Mouse (Mus musculus) CH12.LX (cell line): ENCODE measurements at regions not wholly inside any gene's neighbourhood (a gene's known extent, or its start where the extent isn't known, plus 50 kb on each side); places are given as distances from the start of the nearest gene placed in this dataset.

Experiments
- DNase-seq: peaks from one replicate; pipeline ENCODE4 v3.0.0-alpha.2; 2013; ENCODE audit errors: extremely low read depth
- H3K27ac ChIP-seq: 2 replicates; pipeline ENCODE4 v1.5.1; 2012; ENCODE audit warnings: low read depth, mild to moderate bottlenecking, control low read depth, moderate library complexity; ENCODE audit not compliant: insufficient read depth
- H3K27me3 ChIP-seq: replicated peaks from 2 replicates; pipeline ENCODE3; 2012; ENCODE audit warnings: inconsistent platforms
- H3K36me3 ChIP-seq, 2 experiments: replicated peaks in 1 of 2; 2 replicates each; pipeline versions ENCODE3 to v1.6.1; 2012; ENCODE audit warnings: inconsistent platforms in 1 of 2, low read length in 1 of 2, mild to moderate bottlenecking in 1 of 2, mixed read lengths in 1 of 2, moderate library complexity in 1 of 2; ENCODE audit not compliant: control insufficient read depth in 1 of 2, insufficient read depth in 1 of 2
- H3K4me1 ChIP-seq, 2 experiments: 2 replicates each; pipeline ENCODE4 v1.6.1; 2012; ENCODE audit warnings: inconsistent platforms in 1 of 2, moderate library complexity in 1 of 2; ENCODE audit not compliant: insufficient read depth in 2 of 2, control insufficient read depth in 1 of 2
- H3K4me2 ChIP-seq: 2 replicates; pipeline ENCODE4 v1.6.1; 2012; ENCODE audit warnings: low read depth, mild to moderate bottlenecking, control low read depth; ENCODE audit not compliant: poor library complexity, insufficient read depth, severe bottlenecking
- H3K4me3 ChIP-seq, 3 experiments: fragments of 150-350 bp in 1 of 3; sonication (generic) in 1 of 3; replicated peaks in 1 of 3; 2 replicates each; pipeline versions ENCODE3 to v1.5.1; 2011 to 2012; ENCODE audit warnings: low read depth in 2 of 3, low read length in 2 of 3, mild to moderate bottlenecking in 2 of 3, moderate library complexity in 2 of 3, control low read depth in 1 of 3, improper control_type of control experiment in 1 of 3, inconsistent platforms in 1 of 3, mixed read lengths in 1 of 3; ENCODE audit not compliant: poor library complexity in 1 of 3
- H3K79me2 ChIP-seq: replicated peaks from 2 replicates; pipeline ENCODE4 v1.6.1; 2012; ENCODE audit warnings: mild to moderate bottlenecking, moderate library complexity; ENCODE audit not compliant: control insufficient read depth, poor library complexity, insufficient read depth, severe bottlenecking; ENCODE audit errors: extremely low read depth
- H3K9ac ChIP-seq: 2 replicates; pipeline ENCODE4 v1.6.1; 2012; ENCODE audit warnings: low read depth, mild to moderate bottlenecking, control low read depth, moderate library complexity; ENCODE audit not compliant: insufficient read depth
- H3K9me3 ChIP-seq: replicated peaks from 2 replicates; pipeline ENCODE3; 2012; ENCODE audit warnings: low read length, inconsistent platforms, mixed read lengths
- CTCF ChIP-seq, 2 experiments: IDR thresholded peaks in 1 of 2; conservative IDR thresholded peaks in 1 of 2; 2 replicates each; pipeline ENCODE4 v1.5.1; 2011 to 2012; ENCODE audit warnings: low read depth in 2 of 2, low read length in 2 of 2, improper control_type of control experiment in 1 of 2, inconsistent platforms in 1 of 2, mild to moderate bottlenecking in 1 of 2, moderate library complexity in 1 of 2
- E2F4 ChIP-seq: IDR thresholded peaks from 2 replicates; pipeline ENCODE4 v1.6.1; 2011; ENCODE audit warnings: low read depth, low read length, improper control_type of control experiment; ENCODE audit not compliant: insufficient replicate concordance
- ETS1 ChIP-seq: conservative IDR thresholded peaks from 2 replicates; pipeline ENCODE4 v1.6.1; 2012; ENCODE audit warnings: low read depth, mild to moderate bottlenecking, inconsistent platforms, low read length, improper control_type of control experiment, moderate library complexity
- GABPA ChIP-seq: IDR thresholded peaks from 2 replicates; pipeline ENCODE4 v1.6.1; 2012; ENCODE audit warnings: low read depth, low read length, improper control_type of control experiment, inconsistent platforms; ENCODE audit not compliant: insufficient replicate concordance
- HCFC1 ChIP-seq: IDR thresholded peaks from 2 replicates; pipeline ENCODE4 v1.6.1; 2012; ENCODE audit warnings: low read depth, mild to moderate bottlenecking, inconsistent platforms, low read length, improper control_type of control experiment
- IRF4 ChIP-seq: IDR thresholded peaks from 2 replicates; pipeline ENCODE4 v1.6.1; 2014; ENCODE audit warnings: low read depth, mild to moderate bottlenecking, inconsistent platforms, low read length, improper control_type of control experiment
- JUN ChIP-seq: IDR thresholded peaks from 2 replicates; pipeline ENCODE4 v1.6.1; 2011; ENCODE audit warnings: low read depth, mild to moderate bottlenecking, low read length, improper control_type of control experiment, moderate library complexity; ENCODE audit not compliant: insufficient read depth
- MEF2A ChIP-seq: IDR thresholded peaks from 2 replicates; pipeline ENCODE4 v1.6.1; 2014; ENCODE audit warnings: low read depth, mild to moderate bottlenecking, inconsistent platforms, low read length, improper control_type of control experiment, borderline replicate concordance
- MYC ChIP-seq: IDR thresholded peaks from 2 replicates; pipeline ENCODE4 v1.6.1; 2011; ENCODE audit warnings: low read depth, mild to moderate bottlenecking, improper control_type of control experiment, low read length
- NRF1 ChIP-seq: IDR thresholded peaks from 2 replicates; pipeline ENCODE4 v1.6.1; 2014; ENCODE audit warnings: low read depth, mild to moderate bottlenecking, inconsistent platforms, low read length, improper control_type of control experiment, moderate library complexity
- POLR2A ChIP-seq: IDR thresholded peaks from 2 replicates; pipeline ENCODE4 v1.6.1; 2011; ENCODE audit warnings: low read depth, mild to moderate bottlenecking, improper control_type of control experiment, low read length
- RCOR1 ChIP-seq: conservative IDR thresholded peaks from 2 replicates; pipeline ENCODE4 v1.6.1; 2012; ENCODE audit warnings: low read depth, mild to moderate bottlenecking, inconsistent platforms, low read length, improper control_type of control experiment
- SIN3A ChIP-seq: IDR thresholded peaks from 2 replicates; pipeline ENCODE4 v1.6.1; 2012; ENCODE audit warnings: low read length, improper control_type of control experiment, inconsistent platforms
- SMC3 ChIP-seq: IDR thresholded peaks from 2 replicates; pipeline ENCODE4 v1.6.1; 2011; ENCODE audit warnings: low read depth, low read length, improper control_type of control experiment
- UBTF ChIP-seq: IDR thresholded peaks from 2 replicates; pipeline ENCODE4 v1.6.1; 2012; ENCODE audit warnings: low read depth, mild to moderate bottlenecking, inconsistent platforms, low read length, improper control_type of control experiment, moderate library complexity
- USF2 ChIP-seq: conservative IDR thresholded peaks from 2 replicates; pipeline ENCODE4 v1.6.1; 2011; ENCODE audit warnings: low read depth, low read length, improper control_type of control experiment
- ZNF384 ChIP-seq: IDR thresholded peaks from 2 replicates; pipeline ENCODE4 v1.6.1; 2012; ENCODE audit warnings: low read depth, low read length, improper control_type of control experiment, inconsistent platforms
- dilution Hi-C: fragments of 300-500 bp; cut with MboI; formaldehyde crosslinking; loops from 2 replicates; pipeline ENCODE4 v1.14.3; 2020; ENCODE audit warnings: low sequenced_read_pairs; ENCODE audit not compliant: extremely low pct_unique_long_range_greater_than_20kb, extremely low pct_ligation_motif_present
- in situ Hi-C: fragments of 300-500 bp; cut with MboI; formaldehyde crosslinking; loops from 3 replicates; pipeline ENCODE4 v1.14.3; 2019; ENCODE audit warnings: low sequenced_read_pairs, low pct_ligation_motif_present, low pct_unique_long_range_greater_than_20kb, mixed read lengths

DNA sequence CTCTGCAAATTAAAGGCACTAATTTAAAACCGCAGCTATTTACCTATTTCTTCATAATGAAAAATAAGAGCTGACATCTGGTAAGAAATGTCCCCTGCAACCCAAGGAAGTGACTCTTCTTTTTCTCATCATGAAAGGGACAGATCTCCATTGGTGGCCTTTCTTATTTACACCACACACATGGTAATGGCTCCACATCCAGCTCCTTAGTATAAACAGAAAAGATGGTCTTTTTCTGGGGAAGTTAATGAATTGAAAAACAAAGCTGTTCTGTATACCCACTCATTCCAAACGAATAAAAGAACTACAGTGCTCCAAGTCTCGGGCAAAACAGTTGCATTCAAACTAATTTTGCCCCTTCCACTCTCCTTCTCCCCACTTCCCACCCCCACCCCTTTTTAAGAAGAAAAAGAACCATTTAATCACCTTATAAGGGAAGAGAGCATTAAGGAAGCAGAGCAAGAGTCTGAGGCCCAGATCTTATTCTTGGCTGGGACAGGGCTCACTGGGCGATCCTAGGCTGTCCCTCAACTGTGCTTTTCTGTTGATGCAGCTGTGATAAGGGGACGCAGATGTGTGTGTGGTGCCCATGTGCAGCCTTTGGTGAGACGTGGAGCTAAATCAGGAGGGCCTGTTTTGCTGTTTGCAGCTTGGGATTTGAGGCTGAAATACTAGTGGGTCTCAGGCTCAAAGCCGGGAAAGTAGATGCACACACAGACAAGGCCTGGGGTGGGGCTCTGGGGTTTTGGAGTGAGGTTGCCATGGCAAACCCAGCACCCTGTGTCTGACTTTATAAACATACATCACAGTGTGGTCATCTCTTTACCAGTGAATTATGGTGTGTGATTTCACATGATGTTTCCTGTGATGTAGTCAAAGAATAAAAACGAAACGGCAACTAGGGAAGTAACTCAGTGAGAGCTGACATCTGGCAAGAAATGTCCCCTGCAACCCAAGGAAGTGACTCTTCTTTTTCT, 113.6 kb upstream of the Ercc6l2 start:
- DNase-seq: peak; percentile 69
- Histone ChIP-seq H3K79me2 (no peaks in the 10 kb centered on the region), H3K27ac (no peak overlapping the region), H3K4me1 (peaks cover 2 to 35% of the 10 kb centered on the region in 2 experiments; a peak in 3 of 4 replicates), H3K36me3 (no peaks in the 10 kb centered on the region), H3K9me3 (no peaks in the 10 kb centered on the region), H3K4me3 (no peak overlapping the region), H3K27me3 (no peaks in the 10 kb centered on the region), H3K4me2 (no peak overlapping the region), H3K9ac (no peak overlapping the region; the same call in 1 of the 2 replicates)
- in situ Hi-C loops (loop anchor here (10.0 to 25.0 kb wide), 2 partner anchors 93 to 336 kb away; no protein-coding TSS in a partner anchor), dilution Hi-C loops (no loop called here)
- TF ChIP-seq IRF4: peak; percentile 21; the same call in 1 of the 2 replicates
- peak; percentile 69 for TF ChIP-seq ETS1
- TF ChIP-seq SIN3A: no peak

DNA sequence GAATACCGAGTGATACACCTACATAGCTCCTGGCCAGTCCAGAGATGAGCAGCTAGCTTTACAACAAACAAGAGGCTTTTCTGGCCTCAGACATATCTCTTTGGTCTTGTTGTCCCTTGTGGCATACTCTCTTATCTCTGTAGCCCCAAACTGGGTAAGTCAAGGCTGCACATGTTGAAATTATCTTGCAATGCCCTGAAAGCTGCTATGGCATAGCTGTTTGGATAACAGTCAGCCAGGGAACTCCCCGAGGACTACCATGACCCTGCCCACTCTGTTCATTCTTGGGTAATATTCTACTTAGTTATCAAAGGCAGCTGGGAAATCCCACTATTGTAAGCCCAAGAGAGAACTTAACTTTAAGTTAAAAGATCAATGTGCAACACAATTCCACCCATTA, 106.5 kb upstream of the Ercc6l2 start:
- no peaks in the 10 kb centered on the region for H3K27me3 ChIP-seq
- DNase-seq: no peak
- in situ Hi-C loops: loop anchor here (10.0 to 25.0 kb wide), 2 partner anchors 86 to 329 kb away; no protein-coding TSS in a partner anchor

DNA sequence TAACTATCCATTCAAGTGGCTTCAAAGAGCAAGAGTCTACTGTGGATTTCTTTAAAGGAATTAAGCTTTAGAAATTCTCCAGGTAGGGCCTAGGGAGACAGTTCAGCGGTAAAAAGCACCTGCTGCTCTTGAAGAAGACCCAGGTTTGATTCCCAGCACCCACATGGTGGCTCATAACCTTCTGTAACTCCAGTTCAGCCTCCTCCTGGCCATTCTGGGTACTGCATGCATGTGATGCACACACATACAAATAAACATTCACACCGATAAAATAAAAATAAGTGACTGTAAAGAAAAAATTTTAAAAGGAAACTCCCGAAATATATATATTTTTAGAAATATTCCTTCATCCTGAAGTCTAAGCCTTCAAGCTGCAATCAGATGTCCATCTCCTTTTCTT, 101.9 kb upstream of the Ercc6l2 start:
- dilution Hi-C loops: no loop called here
- Histone ChIP-seq H3K36me3 (no peaks in the 10 kb centered on the region), H3K27me3 (no peaks in the 10 kb centered on the region)
- peak in 1 of 2 experiments; percentile 26; a peak in 2 of 4 replicates for TF ChIP-seq CTCF (conservative IDR thresholded peaks at IDR 0.05 in 1 of 2, IDR thresholded peaks at IDR 0.05 in 1 of 2; ENCODE audit: low read depth in 2 of 2, low read length in 2 of 2)
- no peak for TF ChIP-seq UBTF
- no peak for TF ChIP-seq GABPA
- no peak for TF ChIP-seq POLR2A
- TF ChIP-seq SIN3A: no peak
- TF ChIP-seq ZNF384: no peak
- TF ChIP-seq SMC3: peak; percentile 2; the same call in 1 of the 2 replicates
- TF ChIP-seq, all 38 proteins: peak for 2
- no peak overlapping the region for H3K4me2 ChIP-seq
- in situ Hi-C loops: loop anchor here (25.0 kb wide), 1 partner anchor 324 kb away; no protein-coding TSS in a partner anchor
- peaks cover 8% of the 10 kb centered on the region for H3K9me3 ChIP-seq
- no peaks in the 10 kb centered on the region for H3K79me2 ChIP-seq
- H3K4me3 ChIP-seq: no peak overlapping the region
- no peak overlapping the region for H3K9ac ChIP-seq
- peaks cover 3 to 10% of the 10 kb centered on the region in 2 experiments; a peak in 2 of 4 replicates for H3K4me1 ChIP-seq
- no peak overlapping the region for H3K27ac ChIP-seq
- no peak for DNase-seq

More for the DNA sequence above, 106.5 kb upstream of the Ercc6l2 start:
- Histone ChIP-seq H3K27ac (no peak overlapping the region), H3K9me3 (peaks cover 8% of the 10 kb centered on the region), H3K4me3 (no peak overlapping the region), H3K4me1 (peaks cover 4% of the 10 kb centered on the region in 2 experiments; a peak in 3 of 4 replicates), H3K79me2 (no peaks in the 10 kb centered on the region), H3K36me3 (no peaks in the 10 kb centered on the region), H3K4me2 (no peak overlapping the region), H3K9ac (no peak overlapping the region)
- dilution Hi-C loops: no loop called here
- TF ChIP-seq RCOR1: no peak
- TF ChIP-seq USF2: no peak
- no peak for TF ChIP-seq MYC
- no peak for TF ChIP-seq MEF2A
- TF ChIP-seq UBTF: no peak
- no peak for TF ChIP-seq HCFC1
- no peak for TF ChIP-seq JUN
- no peak for TF ChIP-seq E2F4
- no peak for TF ChIP-seq NRF1
